Mouse (Mus musculus) bone marrow macrophage, adult 2 months (primary cell): ENCODE data around the gene Rnf43. TPM values are rescaled to one million over a fixed set of nuclear protein-coding genes. Genes with fewer than 3 reads are reported as not detected.

ENCODE experiments used
- H3K27ac ChIP-seq: 2 replicates; pipeline ENCODE4 v1.5.1; 2012; ENCODE audit warnings: low read depth, low read length; ENCODE audit not compliant: insufficient read depth
- H3K4me1 ChIP-seq: 2 replicates; pipeline ENCODE4 v1.6.1; 2012; ENCODE audit warnings: low read length; ENCODE audit not compliant: control insufficient read depth, insufficient read depth
- H3K4me3 ChIP-seq: 2 replicates; pipeline ENCODE4 v1.5.1; 2012; ENCODE audit warnings: mild to moderate bottlenecking, low read length, moderate library complexity; ENCODE audit not compliant: insufficient read depth
- CTCF ChIP-seq: IDR thresholded peaks from 2 replicates; pipeline ENCODE4 v1.5.1; 2012; ENCODE audit warnings: low read depth, mild to moderate bottlenecking, low read length, moderate library complexity
- POLR2A ChIP-seq: IDR thresholded peaks from 2 replicates; pipeline ENCODE4 v1.6.1; 2012; ENCODE audit warnings: mild to moderate bottlenecking, low read depth, low read length, borderline replicate concordance
- polyA plus RNA-seq: library from polyadenylated mRNA; stranded (reverse); fragments of >200 nt; gene quantifications from 2 replicates; pipeline ENCODE4 v1.2.4, GENCODE M21; 2012; ENCODE audit not compliant: missing spikeins, insufficient read depth, insufficient read length

Gene Rnf43
- polyA plus RNA-seq, 1 experiment, result not detected

GRCm38 (mm10) chr11:87722891-87723290, 60.4 kb downstream of the Rnf43 start:
- TF ChIP-seq CTCF, result no peak
- Histone ChIP-seq H3K4me1 (peaks cover 9% of the 10 kb centered on the region), H3K4me3 (no peak overlapping the region), H3K27ac (no peak overlapping the region)

- peaks cover 9% of the 10 kb centered on the region for H3K4me1 ChIP-seq
- no peak overlapping the region for H3K4me3 ChIP-seq
- no peak overlapping the region; the same call in 1 of the 2 replicates for H3K27ac ChIP-seq
- TF ChIP-seq POLR2A (no peak), CTCF (no peak)
Measured at GRCm38 (mm10) chr11:87725515-87725914, 63.0 kb downstream of the Rnf43 start.

GRCm38 (mm10) chr11:87725964-87726562, 63.5 kb downstream of the Rnf43 start:
- Histone ChIP-seq H3K27ac (no peak overlapping the region), H3K4me3 (no peak overlapping the region), H3K4me1 (peaks cover 9% of the 10 kb centered on the region)
- TF ChIP-seq CTCF (no peak), POLR2A (no peak)

- peaks cover 9% of the 10 kb centered on the region for H3K4me1 ChIP-seq
- H3K27ac ChIP-seq, result no peak overlapping the region
- TF ChIP-seq POLR2A, result no peak
- TF ChIP-seq CTCF, result no peak
- no peak overlapping the region for H3K4me3 ChIP-seq
Measured at GRCm38 (mm10) chr11:87727021-87727420, 64.5 kb downstream of the Rnf43 start.

- no peak overlapping the region for H3K4me3 ChIP-seq
- TF ChIP-seq POLR2A (no peak), CTCF (no peak)
- H3K4me1 ChIP-seq, result peaks cover 9% of the 10 kb centered on the region
- no peak overlapping the region for H3K27ac ChIP-seq
Measured at GRCm38 (mm10) chr11:87727471-87727870, 64.9 kb downstream of the Rnf43 start.

GRCm38 (mm10) chr11:87728850-87729592, 66.5 kb downstream of the Rnf43 start:
- no peak for TF ChIP-seq POLR2A
- no peak for TF ChIP-seq CTCF
- Histone ChIP-seq H3K4me3 (no peak overlapping the region), H3K27ac (no peak overlapping the region), H3K4me1 (peaks cover 9% of the 10 kb centered on the region)

- TF ChIP-seq POLR2A (no peak), CTCF (no peak)
- Histone ChIP-seq H3K4me3 (no peak overlapping the region), H3K4me1 (peaks cover 9% of the 10 kb centered on the region), H3K27ac (no peak overlapping the region)
Measured at GRCm38 (mm10) chr11:87729593-87730185, 67.2 kb downstream of the Rnf43 start.

- H3K4me1 ChIP-seq, result peaks cover 4% of the 10 kb centered on the region; the same call in 1 of the 2 replicates
- H3K4me3 ChIP-seq, result no peak overlapping the region
- H3K27ac ChIP-seq, result no peak overlapping the region
- TF ChIP-seq CTCF (no peak), POLR2A (no peak)
Measured at GRCm38 (mm10) chr11:87730652-87731310, 68.3 kb downstream of the Rnf43 start.

- Histone ChIP-seq H3K4me3 (no peak overlapping the region), H3K4me1 (peaks cover 3% of the 10 kb centered on the region; the same call in 1 of the 2 replicates), H3K27ac (no peak overlapping the region)
- TF ChIP-seq CTCF, result no peak
- no peak for TF ChIP-seq POLR2A
Measured at GRCm38 (mm10) chr11:87734346-87734745, 71.8 kb downstream of the Rnf43 start.
